Mouse (Mus musculus): ENCODE results near the gene Igsf9b.

DNA sequence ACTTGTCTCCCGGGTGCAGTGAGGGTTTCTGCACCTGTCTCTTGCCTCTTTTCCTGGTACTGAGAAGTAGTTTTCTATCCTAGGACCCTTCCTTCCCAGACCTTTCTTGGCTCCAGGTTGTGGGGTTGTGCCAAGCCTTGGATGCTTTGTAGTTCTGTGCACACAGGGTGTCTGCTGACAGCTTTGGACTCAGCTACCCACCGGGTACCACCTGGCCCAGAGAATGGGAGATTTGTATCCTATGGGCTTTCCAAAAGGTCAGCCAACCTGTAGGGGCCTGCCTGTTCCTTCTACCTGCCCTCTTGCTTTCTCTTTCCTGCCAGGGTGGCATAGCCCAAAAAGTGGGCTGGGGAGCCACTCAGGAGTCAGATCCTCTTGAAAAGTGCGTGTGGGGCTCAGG, 6.5 kb downstream of the Igsf9b start:
- TF ChIP-seq EP300 (IDR thresholded peaks at IDR 0.05; ENCODE audit: low read depth) (no peak), CTCF (IDR thresholded peaks at IDR 0.05; ENCODE audit: low read depth) (no peak)
